Comparison of ENCODE assay signal across 12 mouse cellular contexts in genomic region chr11:112978884-112979283, GRCm38 (mm10).
DNase-seq lines count a peak whose midpoint lies in the region; ATAC-seq and TF ChIP-seq lines count a peak whose summit lies in the region.
"Had no signal": no experiment of that assay in that cellular context is flagged by ENCODE, and none has a peak within 500 bp of the region (broad histone marks: within the 10 kb centered on the region; RNA-seq: fewer than 3 reads in every experiment).

No protein-coding gene starts in this region.

- WGBS in forebrain, embryonic 13.5 days = 51% methylated on average over 6 of the region's 6 CpGs
- 49% methylated on average over 6 of the region's 6 CpGs for WGBS in forebrain, embryonic 14.5 days
- 6% methylated on average over 6 of the region's 6 CpGs for WGBS in heart, embryonic 14.5 days

- no peak for TF ChIP-seq CTCF in layer of hippocampus, adult 2 months (conservative IDR thresholded peaks at IDR 0.05)

- H3K27me3 ChIP-seq in forebrain, embryonic 13.5 days = no peaks in the 10 kb centered on the region
- H3K27me3 ChIP-seq in forebrain, embryonic 14.5 days (replicated peaks; ENCODE audit: control insufficient read depth, insufficient read depth, low read length) = no peaks in the 10 kb centered on the region
- peaks cover 24% of the 10 kb centered on the region for H3K27me3 ChIP-seq in heart, embryonic 14.5 days (ENCODE audit: control insufficient read depth, insufficient read depth, low read length)

- H3K27ac ChIP-seq in forebrain, embryonic 13.5 days = 0 out of 2 replicates have a peak overlapping the region, but pooled peaks have one; percentile 22
- H3K27ac ChIP-seq in forebrain, embryonic 14.5 days (ENCODE audit: low read depth, low read length) = no peak overlapping the region
- 0 out of 2 replicates have a peak overlapping the region, but pooled peaks have one; percentile 10 for H3K27ac ChIP-seq in layer of hippocampus, adult 2 months
- H3K27ac ChIP-seq in heart, embryonic 14.5 days (replicated peaks in 1 of 2; ENCODE audit: control insufficient read depth in 1 of 2, insufficient read depth in 1 of 2, low read depth in 2 of 2, low read length in 2 of 2) = peak overlapping the region in 1 of 2 experiments; percentile 55; a peak in 1 of 4 replicates
- H3K27ac ChIP-seq: liver, embryonic 14.5 days; midbrain, embryonic 12.5 days had no signal

- no peaks in the 10 kb centered on the region for H3K36me3 ChIP-seq in forebrain, embryonic 13.5 days (ENCODE audit: poor library complexity, severe bottlenecking)
- H3K36me3 ChIP-seq in forebrain, embryonic 14.5 days (ENCODE audit: control insufficient read depth, insufficient read depth, low read length) = no peaks in the 10 kb centered on the region
- H3K36me3 ChIP-seq in heart, embryonic 14.5 days (ENCODE audit: control insufficient read depth, insufficient read depth, low read length) = no peaks in the 10 kb centered on the region
- H3K36me3 ChIP-seq: midbrain, embryonic 12.5 days had no signal

- H3K9me3 ChIP-seq in forebrain, embryonic 13.5 days (replicated peaks) = no peaks in the 10 kb centered on the region
- H3K9me3 ChIP-seq in forebrain, embryonic 14.5 days (replicated peaks; ENCODE audit: control insufficient read depth, low read length) = no peaks in the 10 kb centered on the region
- H3K9me3 ChIP-seq in heart, embryonic 14.5 days (ENCODE audit: control insufficient read depth, low read length) = no peaks in the 10 kb centered on the region
- H3K9me3 ChIP-seq: midbrain, embryonic 12.5 days had no signal

- DNase-seq in forebrain, embryonic 14.5 days (ENCODE audit: low spot score) = no peak
- DNase-seq in layer of hippocampus, adult 2 months (ENCODE audit: low spot score in 2 of 2) = no peak
- no peak for DNase-seq in layer of hippocampus, adult 8-10 months (ENCODE audit: low spot score in 2 of 2)
- peak; percentile 39 for DNase-seq in Muller cell, postnatal 12 days (ENCODE audit: inconsistent ontology term)
- no peak for DNase-seq in cerebellum, adult 11-12 months
- no peak for DNase-seq in kidney, adult 8-10 months
- DNase-seq: adrenal gland, adult 2 months; cerebellum, adult 9-10 months had no signal

- H3K4me1 ChIP-seq in forebrain, embryonic 13.5 days = peaks cover 61% of the 10 kb centered on the region
- peaks cover 40% of the 10 kb centered on the region for H3K4me1 ChIP-seq in forebrain, embryonic 14.5 days (ENCODE audit: control insufficient read depth, insufficient read depth, low read length)
- peaks cover 13 to 14% of the 10 kb centered on the region in 2 experiments for H3K4me1 ChIP-seq in heart, embryonic 14.5 days (ENCODE audit: control insufficient read depth in 2 of 2, insufficient read depth in 2 of 2, low read length in 2 of 2)

- no peak for ATAC-seq in forebrain, embryonic 13.5 days
- ATAC-seq in forebrain, embryonic 14.5 days = no peak
- peak; percentile 66; the same call in 1 of the 2 replicates for ATAC-seq in heart, embryonic 14.5 days (ENCODE audit: insufficient number of reproducible peaks, insufficient read depth, low FRiP score, low read depth)

- no peak overlapping the region for H3K4me2 ChIP-seq in forebrain, embryonic 13.5 days
- H3K4me2 ChIP-seq in forebrain, embryonic 14.5 days (ENCODE audit: low read length) = no peak overlapping the region
- peak overlapping the region; percentile 4; the same call in 1 of the 2 replicates for H3K4me2 ChIP-seq in heart, embryonic 14.5 days (ENCODE audit: low read length)
- H3K4me2 ChIP-seq: midbrain, embryonic 12.5 days had no signal

- no peak overlapping the region for H3K9ac ChIP-seq in forebrain, embryonic 13.5 days
- no peak overlapping the region for H3K9ac ChIP-seq in forebrain, embryonic 14.5 days (ENCODE audit: low read length)
- H3K9ac ChIP-seq in heart, embryonic 14.5 days (ENCODE audit: low read length) = no peak overlapping the region
- H3K9ac ChIP-seq: liver, embryonic 14.5 days; midbrain, embryonic 12.5 days had no signal

- H3K4me3 ChIP-seq in forebrain, embryonic 13.5 days = no peak overlapping the region
- no peak overlapping the region for H3K4me3 ChIP-seq in forebrain, embryonic 14.5 days (ENCODE audit: low read depth, low read length)
- H3K4me3 ChIP-seq in layer of hippocampus, adult 2 months = no peak overlapping the region
- no peak overlapping the region for H3K4me3 ChIP-seq in heart, embryonic 14.5 days (ENCODE audit: control insufficient read depth in 1 of 2, insufficient read depth in 1 of 2, low read depth in 1 of 2, low read length in 2 of 2)
- H3K4me3 ChIP-seq: midbrain, embryonic 12.5 days had no signal
